Mouse (Mus musculus) left cerebral cortex, adult 8-10 months (tissue): Measurements from ENCODE around the gene Kcnk4. TPM values are rescaled to one million over a fixed set of nuclear protein-coding genes. Genes with fewer than 3 reads are reported as not detected.

Experiments
- DNase-seq, 2 experiments: peaks; one replicate each; pipeline ENCODE4 v3.0.0; 2022; ENCODE audit warnings: low spot score in 2 of 2
- total RNA-seq, 4 experiments: library from RNA; stranded (reverse); gene quantifications; 2 replicates each; pipeline ENCODE4 v1.2.4; 2022

Gene Kcnk4
- total RNA-seq, 4 experiments from 2014 or later, result 25.0 to 31.5 (median 25.7) TPM

DNA sequence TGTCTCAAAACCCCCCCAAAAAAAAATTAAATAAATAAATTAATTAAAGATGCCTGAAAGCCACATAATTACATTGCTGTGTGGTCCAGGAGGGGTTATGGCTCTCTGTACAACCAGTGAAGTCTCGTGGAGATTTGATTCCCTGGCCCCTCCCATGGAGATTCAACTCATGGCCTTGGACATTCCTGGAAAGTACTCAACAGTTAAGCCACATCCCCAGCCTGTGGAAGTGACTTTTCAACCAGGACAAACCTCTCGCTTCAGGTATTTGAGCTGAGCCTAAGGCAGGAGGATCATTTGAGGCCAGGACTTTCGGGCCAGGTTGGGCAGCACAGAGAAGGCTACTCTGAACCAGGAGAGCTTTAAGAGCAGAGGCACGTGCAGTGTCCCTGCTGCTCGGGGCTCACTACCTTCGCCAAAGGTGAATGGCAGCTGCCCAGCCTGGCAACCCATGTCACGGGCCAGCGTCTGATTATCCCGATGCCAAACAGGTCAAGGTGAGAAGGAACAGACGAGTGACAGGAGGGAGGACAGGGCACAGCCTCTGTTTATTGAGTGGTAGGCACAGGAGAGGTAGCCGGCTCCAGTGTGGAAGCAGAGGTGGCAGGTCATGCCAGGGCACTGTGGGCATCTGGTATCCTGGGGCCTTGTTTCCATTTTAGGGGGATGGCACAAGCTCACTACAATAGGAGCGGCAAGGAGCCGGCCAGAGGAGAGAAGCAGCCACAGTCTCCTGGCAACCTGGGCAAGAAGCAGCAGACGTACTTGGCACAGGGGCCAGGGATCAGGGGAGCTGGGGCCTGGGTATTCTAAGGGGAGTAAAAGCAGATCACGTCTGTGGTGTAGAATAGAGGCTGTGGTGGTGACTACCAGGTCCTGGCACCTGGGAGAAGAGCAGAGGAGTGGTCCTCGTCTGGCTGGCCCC, 3.5 kb upstream of the Kcnk4 start:
- no peak for DNase-seq

DNA sequence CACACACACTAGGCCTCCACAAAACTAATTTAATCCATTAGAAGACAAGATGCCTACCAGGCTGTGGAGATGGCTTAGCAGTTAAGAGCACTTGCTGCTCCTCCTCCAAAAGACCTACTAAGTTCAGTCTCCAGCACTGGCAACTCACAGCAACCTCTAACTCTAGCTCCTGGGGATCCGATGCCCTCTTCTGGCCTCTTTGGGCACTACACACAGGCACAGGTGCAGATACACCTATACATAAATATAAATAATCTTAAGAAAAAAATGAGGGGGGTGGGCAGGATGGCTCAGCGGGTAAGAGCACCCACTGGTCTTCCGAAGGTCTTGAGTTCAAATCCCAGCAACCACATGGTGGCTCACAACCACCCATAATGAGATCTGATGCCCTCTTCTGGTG, 2.0 kb upstream of the Kcnk4 start:
- no peak for DNase-seq

DNA sequence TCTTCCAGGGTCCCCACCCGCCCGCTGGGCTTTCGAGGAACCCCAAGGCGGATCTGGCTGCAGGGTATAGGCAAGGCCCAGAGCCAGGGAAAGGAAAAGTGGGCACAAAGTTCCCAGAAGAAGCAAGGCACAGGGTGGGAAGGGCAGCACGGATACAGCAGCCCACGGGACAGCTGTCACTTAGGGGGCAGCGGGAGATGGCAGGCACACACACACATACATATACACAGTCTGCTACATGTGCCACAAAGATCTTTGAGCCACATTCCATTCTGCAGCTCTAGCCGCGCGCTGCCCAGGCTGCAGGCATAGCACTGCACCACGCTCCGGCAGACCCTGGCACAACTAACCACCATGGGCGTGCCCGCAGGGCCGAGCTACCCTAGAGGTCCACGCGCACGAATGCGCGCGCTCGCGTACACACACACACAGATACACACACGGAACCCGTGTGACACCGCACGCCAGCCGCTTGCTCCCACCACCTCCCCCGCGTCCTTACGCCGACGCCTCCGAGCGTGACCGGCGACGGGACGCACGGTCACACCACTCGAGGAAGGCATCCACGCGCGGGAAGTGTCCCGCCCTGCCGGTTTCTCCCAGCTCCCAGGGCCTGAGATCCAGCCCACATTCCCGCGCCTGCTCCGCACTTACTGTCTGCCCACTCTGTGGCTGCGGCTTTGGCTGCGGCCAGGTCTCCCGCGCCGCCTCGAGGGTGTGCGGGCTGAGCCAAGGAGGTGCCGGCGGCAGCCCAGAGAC, 700 bp downstream of the Kcnk4 start:
- peak in 1 of 2 experiments; percentile 75 for DNase-seq

GRCm38 (mm10) chr19:6933102-6933435, 1.2 kb downstream of the Kcnk4 start:
- DNase-seq, result no peak

- no peak for DNase-seq
Observed at GRCm38 (mm10) chr19:6932018-6932417, 2.3 kb downstream of the Kcnk4 start.

DNA sequence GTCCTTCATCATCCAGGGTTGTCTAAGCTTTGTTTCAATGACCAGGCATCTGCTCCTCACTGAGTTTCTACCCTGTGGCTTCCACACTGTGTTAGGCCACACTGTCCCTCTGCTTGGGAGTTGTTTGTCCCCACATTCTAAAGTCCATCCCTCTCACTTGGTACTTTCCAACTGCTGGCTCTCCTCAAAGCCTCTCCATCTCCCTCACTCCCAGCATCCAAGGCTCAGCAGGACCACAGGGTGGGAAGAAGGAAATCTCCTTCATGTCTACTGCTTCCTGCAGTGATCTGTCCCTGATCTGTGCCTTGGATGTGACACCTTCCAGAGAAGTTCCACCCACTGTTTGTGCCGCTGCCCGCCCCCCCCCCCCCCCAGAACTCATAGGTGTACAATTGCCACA, 3.3 kb downstream of the Kcnk4 start:
- DNase-seq, result no peak

- no peak for DNase-seq
Observed at GRCm38 (mm10) chr19:6928080-6928479, 6.2 kb downstream of the Kcnk4 start.

GRCm38 (mm10) chr19:6926559-6927255, 7.6 kb downstream of the Kcnk4 start:
- no peak for DNase-seq

DNA sequence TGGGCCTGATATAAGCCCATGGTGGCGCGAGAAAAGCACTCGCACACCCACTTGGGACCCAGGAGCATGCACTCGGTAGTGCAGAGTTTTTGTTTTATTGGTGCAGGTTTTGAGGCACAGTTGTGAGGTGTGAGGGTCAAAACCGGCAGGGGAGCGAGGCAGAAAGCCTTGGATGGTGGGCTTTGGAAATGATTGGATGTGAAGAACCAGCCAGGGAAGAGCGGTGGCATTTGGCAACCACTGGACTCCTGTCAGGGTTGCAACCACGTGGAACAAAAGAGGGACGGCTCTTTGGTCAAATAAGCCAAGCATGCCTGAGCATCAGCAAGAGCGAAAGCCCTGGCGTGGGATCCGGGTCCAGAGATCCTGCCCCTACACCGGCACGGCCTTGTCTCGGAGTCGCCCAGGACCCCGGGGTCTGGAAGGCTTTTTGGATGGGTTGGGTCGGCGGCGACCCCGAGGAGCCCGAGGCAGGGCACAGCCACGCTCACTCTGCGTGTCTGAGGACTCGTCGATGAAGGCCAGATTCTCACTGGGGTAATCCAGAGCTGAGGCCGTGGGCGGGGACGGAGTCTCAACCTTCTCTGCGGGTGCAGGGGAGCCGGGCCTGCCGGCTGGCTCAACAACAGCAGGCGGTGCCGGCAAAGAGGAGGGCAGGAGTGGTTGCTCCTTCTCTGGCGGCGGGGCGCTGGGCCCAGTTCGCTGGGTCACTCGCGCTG, 8.5 kb downstream of the Kcnk4 start:
- DNase-seq, result no peak

DNA sequence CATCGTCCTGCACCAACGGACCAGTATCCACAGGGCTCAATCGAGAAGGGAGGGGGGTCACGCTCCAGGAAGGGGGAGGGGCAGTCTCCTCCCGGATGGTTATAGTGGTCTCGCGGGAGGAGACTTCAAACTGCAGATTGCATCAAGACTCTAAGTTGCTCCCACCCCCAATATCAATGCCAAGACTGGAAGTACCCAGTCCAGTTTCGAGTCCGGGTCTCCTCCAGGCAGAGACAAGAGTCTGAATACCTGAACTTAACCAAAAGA, 9.1 kb downstream of the Kcnk4 start, which contains the start of gene Catsperz:
TSS of gene Catsperz (minus strand) at position 74 of the 267 bp plus-strand sequence.
- no peak for DNase-seq

GRCm38 (mm10) chr19:6924461-6925306, 9.6 kb downstream of the Kcnk4 start:
- peak; percentile 69 to 79 for DNase-seq

GRCm38 (mm10) chr19:6922901-6923735, 11.2 kb downstream of the Kcnk4 start:
- DNase-seq, result no peak

DNA sequence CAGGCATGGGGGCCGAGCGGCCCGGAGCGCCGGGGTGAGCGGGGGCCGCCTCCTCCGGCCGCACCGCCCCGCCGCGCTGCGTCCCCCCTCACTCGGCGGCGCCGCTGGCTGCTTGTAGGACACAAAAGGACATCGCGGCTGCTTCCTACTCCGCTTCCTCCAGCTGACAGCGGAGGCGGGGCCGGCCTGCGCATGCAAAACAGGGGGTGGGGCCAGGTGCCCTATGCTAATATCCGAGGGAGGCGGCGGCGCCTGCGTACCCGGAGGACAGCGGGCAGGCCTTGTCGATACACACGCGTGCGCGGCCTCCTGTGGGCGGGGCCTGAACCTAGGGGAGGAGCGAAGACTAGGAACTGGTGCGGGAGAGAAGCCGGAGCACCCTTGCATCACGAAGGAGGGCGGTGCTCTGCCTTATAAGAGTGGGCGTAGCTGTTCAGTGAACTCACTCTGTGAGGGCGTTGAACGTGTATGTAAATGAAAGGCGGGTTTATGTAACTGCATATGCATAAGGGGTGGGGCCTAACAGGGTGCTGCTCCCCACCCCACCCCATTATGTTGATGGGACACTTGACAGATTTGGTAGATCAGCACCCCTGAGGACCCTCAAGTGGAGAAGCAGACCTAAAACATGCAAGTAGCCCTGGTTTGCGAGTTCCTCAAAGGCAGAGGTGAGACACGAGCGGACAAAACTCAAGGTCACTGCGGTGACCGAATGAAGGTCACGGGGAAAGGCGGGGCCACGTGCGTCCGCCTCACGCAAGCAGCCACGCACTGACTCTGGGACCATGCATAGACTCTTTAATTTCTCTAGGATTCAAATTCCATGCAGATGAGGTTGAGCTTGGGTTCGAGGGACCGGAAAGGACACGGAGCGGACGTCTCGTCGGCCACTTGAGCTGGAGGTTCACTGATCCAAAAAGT, 12.4 kb downstream of the Kcnk4 start, which contains the start of gene Esrra:
TSS of gene Esrra (minus strand) at position 167 of the 921 bp plus-strand sequence.
- DNase-seq, result peak; percentile 98 to 100

- DNase-seq, result peak in 1 of 2 experiments; percentile 63
Observed at GRCm38 (mm10) chr19:6920741-6921636, 13.3 kb downstream of the Kcnk4 start.

GRCm38 (mm10) chr19:6919876-6920740, 14.2 kb downstream of the Kcnk4 start:
- peak in 1 of 2 experiments; percentile 53 for DNase-seq

DNA sequence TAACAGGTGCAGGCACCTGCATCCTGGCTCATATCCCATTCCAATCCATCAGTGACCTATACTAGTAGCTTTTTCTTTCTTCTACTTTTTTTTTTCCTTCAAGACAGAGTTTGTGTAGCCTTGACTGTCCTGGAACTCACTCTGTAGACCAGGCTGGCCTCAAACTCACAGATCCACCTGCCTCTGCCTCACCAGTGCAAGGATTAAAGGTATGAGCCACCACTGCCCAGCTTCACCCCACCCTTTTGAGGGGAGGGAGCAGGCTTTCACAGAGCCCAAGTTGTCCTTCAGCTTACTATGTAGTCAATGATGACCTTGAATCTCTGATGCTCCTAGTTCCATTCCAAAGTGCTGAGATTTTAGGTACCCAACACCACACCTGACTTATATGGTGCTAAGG, 14.9 kb downstream of the Kcnk4 start:
- no peak for DNase-seq
